Mouse (Mus musculus) embryonic fibroblast, embryonic 13.5 days (primary cell): ENCODE results near the gene Lasp1. TPM values are rescaled to one million over a fixed set of nuclear protein-coding genes. Genes with fewer than 3 reads are reported as not detected.

Experiments
- H3K27ac ChIP-seq: 2 replicates; pipeline ENCODE4 v1.5.1; 2012; ENCODE audit warnings: low read length, control low read depth, inconsistent platforms; ENCODE audit not compliant: insufficient read depth
- H3K4me1 ChIP-seq: 2 replicates; pipeline ENCODE4 v1.6.1; 2011; ENCODE audit warnings: low read length; ENCODE audit not compliant: control insufficient read depth, insufficient read depth
- H3K4me3 ChIP-seq: 2 replicates; pipeline ENCODE4 v1.5.1; 2011; ENCODE audit warnings: mild to moderate bottlenecking, control low read depth, low read length; ENCODE audit not compliant: insufficient read depth
- CTCF ChIP-seq: IDR thresholded peaks from 2 replicates; pipeline ENCODE4 v1.5.1; 2011; ENCODE audit warnings: mild to moderate bottlenecking, control low read depth, low read length, moderate library complexity, borderline replicate concordance; ENCODE audit not compliant: insufficient read depth
- POLR2A ChIP-seq: IDR thresholded peaks from 2 replicates; pipeline ENCODE4 v1.6.1; 2011; ENCODE audit warnings: low read depth, mild to moderate bottlenecking, control low read depth, low read length, moderate library complexity
- polyA plus RNA-seq: library from polyadenylated mRNA; stranded (reverse); fragments of >200 nt; gene quantifications from 2 replicates; pipeline ENCODE4 v1.2.4, GENCODE M21; 2011; ENCODE audit warnings: low read depth; ENCODE audit not compliant: missing spikeins, insufficient read length

Lasp1 gene
- polyA plus RNA-seq: 243 and 284 TPM in 2 replicates

DNA sequence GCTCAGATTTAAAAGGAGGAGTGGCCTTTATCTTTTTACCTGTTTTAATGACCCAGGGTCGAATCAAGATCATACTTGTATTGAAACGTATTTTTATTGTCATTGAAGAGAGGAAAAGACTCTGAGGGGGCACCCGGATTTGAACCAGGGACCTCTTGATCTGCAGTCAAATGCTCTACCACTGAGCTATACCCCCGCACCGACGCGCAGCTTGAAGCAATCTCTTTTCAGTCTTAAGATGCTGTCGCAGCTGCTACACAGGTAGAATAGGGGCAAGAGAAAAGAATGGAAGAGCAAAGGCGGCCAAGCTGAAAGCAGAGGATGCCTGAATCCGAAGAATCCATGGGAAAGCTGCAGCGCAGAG, at the start of gene Lasp1:
Gene Lasp1 (plus strand): TSS at position 219 of the 364 bp plus-strand sequence.
- peak; percentile 47; the same call in 1 of the 2 replicates for TF ChIP-seq POLR2A
- TF ChIP-seq CTCF: no peak

DNA sequence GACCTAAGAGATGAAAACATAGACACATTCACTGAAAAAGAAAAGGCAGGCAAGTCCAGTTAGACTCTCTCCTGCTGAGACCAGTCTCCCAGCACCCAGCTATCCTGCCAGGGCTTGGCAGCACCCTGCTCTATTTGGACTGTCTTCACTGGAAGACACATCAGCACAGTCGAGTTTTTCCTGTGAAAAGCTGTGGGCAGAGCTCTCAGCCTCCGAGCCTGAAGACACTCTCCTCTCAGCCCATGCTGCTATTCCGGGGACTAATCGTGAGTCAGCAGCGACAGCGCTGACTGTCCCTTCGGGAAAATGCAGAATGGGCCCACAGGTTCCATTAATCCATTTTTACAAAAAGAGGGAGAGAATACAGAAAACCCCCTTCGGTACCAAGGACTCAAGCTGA, 45.5 kb upstream of the Lasp1 start:
- Histone ChIP-seq H3K27ac (no peak overlapping the region), H3K4me1 (peaks cover 4% of the 10 kb centered on the region), H3K4me3 (no peak overlapping the region)
- no peak for TF ChIP-seq POLR2A
- TF ChIP-seq CTCF: no peak

More for the DNA sequence above, at the start of gene Lasp1:
- peak within 1 kb of the TSS; percentile 99 for H3K4me3 ChIP-seq
- H3K4me1 ChIP-seq: peaks cover 10% of the 10 kb centered on the region; the same call in 1 of the 2 replicates
- H3K27ac ChIP-seq: peak within 1 kb of the TSS; percentile 99

DNA sequence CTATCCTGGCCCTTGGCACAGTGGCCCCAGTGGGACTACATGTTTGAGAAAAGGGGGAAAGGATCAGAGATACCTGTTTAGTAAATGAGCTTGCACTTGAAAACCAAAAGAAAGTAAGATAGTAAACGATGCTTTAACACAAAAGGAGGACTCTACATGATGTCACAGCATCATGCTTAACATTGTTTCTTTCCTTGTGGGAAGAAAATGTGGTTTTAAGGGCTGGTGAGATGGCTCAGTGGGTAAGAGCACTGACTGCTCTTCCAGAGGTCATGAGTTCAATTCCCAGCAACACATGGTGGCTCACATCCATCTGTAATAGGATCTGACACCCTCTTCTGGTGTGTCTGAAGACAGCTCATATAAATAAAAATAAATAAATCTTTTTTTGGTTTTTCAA, 40.7 kb upstream of the Lasp1 start:
- H3K27ac ChIP-seq: no peak overlapping the region
- H3K4me1 ChIP-seq: no peaks in the 10 kb centered on the region
- H3K4me3 ChIP-seq: no peak overlapping the region
- no peak for TF ChIP-seq CTCF
- no peak for TF ChIP-seq POLR2A

DNA sequence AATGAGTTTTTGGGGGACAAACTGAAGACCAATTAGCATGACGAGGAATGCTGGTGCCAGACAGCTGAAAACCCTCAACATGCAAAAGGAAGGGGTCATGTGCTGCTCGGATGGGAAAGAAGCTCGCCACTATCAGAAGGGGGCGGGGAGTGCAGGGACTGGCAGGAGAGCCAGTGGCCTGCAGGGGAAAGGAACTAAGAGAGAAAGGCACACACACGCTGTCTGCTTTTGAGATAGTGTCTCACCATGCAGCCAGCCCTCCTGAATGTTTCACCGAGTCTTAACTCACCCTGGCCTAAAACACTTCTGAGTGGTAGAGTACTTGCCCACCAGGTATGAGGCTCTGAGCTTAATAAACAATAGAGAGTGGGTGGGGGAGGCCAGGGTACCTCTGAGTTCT, 39.9 kb upstream of the Lasp1 start:
- no peak overlapping the region for H3K4me3 ChIP-seq
- H3K4me1 ChIP-seq: no peaks in the 10 kb centered on the region
- no peak overlapping the region for H3K27ac ChIP-seq
- TF ChIP-seq CTCF (no peak), POLR2A (no peak)

DNA sequence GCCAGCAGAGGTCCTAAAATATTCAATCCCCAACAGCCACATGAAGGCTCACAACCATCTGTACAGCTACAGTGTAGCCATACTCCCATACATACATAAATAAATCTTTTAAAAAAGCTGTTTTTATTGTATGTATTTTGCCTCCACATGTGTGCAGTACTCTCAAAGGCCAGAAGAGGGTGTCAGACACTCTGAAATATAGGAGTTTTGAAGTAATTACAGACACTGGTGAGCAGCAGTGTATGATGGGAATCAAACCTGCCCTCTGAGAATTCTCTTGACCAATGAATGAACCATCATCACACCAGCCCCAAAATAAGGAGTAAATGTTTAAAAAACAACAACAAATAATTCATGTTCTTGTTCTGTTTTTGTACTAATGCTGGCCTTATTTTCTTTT, 37.2 kb upstream of the Lasp1 start:
- Histone ChIP-seq H3K4me1 (no peaks in the 10 kb centered on the region; the same call in 1 of the 2 replicates), H3K27ac (no peak overlapping the region), H3K4me3 (no peak overlapping the region)
- TF ChIP-seq CTCF (no peak), POLR2A (no peak)

DNA sequence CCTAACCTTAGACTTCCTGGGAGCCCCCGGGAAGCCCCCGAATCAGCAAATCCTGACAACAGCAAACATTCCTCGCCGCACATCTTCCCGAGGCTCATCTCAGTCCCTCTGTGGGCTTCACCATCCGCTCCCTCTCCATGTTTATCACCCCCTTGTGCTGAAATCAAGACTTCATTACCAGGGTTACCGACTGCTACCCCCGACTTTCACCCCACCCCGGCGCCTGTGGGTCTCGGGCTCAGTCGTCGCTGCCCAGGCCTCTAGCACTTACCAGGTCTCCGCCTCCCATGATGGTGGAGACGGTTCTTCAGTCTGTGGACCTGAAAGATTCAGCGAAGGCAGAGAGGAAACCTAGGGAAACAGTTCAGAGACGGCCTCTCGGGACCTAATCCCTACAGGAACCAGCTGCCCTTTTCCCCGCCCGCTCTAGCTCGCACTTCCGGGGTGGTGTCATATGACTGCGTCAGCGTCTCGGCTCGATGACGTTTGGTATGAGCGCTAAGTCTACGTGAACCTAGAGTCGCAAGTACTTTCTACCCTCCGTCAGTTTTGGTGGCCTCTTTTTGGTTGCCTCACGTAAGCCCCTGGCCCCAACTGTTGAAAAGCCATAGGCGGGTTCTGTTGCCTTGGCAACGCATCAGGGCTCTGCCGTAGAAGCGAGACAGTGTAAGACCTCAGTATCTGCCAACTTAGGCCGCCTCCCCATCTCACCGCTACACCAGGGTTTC, 32.5 kb upstream of the Lasp1 start, which contains the start of gene Cwc25:
Gene Cwc25 (minus strand): TSS at position 403 of the 728 bp plus-strand sequence.
- peak within 1 kb of the TSS; percentile 92 for H3K4me3 ChIP-seq
- H3K27ac ChIP-seq: peak within 1 kb of the TSS; percentile 84
- no peaks in the 10 kb centered on the region; the same call in 1 of the 2 replicates for H3K4me1 ChIP-seq
- TF ChIP-seq POLR2A (peak; percentile 88), CTCF (no peak)

DNA sequence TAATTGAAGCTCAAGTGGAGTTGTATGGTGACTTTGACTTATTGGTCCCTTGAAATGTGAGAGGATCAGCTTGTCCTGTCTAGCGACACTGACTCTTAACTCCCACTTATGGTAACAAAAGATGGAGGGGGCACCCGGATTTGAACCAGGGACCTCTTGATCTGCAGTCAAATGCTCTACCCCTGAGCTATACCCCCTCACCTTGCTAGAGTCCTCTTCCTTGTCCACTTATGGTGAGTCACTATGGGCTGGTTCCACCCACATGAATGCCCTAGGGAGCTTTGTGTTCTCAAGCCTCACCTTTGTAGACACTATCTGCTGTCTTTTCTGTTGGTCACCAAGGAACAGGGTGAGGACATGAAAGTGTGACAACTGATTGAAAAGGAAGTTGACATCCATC, 29.1 kb upstream of the Lasp1 start:
- Histone ChIP-seq H3K27ac (no peak overlapping the region), H3K4me1 (no peaks in the 10 kb centered on the region; the same call in 1 of the 2 replicates), H3K4me3 (no peak overlapping the region)
- TF ChIP-seq POLR2A (no peak), CTCF (no peak)

DNA sequence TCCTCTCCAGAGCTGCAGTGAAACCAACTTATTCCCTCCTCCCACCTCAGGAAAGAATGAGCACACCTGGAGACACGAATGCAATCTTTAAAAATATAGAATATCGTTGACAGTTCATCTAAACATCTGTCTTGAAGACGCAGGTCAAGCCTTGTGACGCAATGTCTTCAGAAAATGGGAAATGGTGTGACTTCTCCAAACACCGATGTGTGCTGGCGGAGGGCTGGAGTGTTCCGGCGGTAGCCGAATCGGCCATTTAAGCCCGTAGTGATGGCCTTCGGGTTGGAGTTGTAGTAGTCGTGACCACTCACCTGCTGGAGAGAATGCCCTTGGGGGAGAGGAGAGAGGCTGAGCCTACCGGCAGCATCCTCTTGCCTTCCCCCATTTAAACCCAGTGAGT, 27.4 kb upstream of the Lasp1 start:
- H3K4me1 ChIP-seq: no peaks in the 10 kb centered on the region
- no peak for TF ChIP-seq POLR2A
- TF ChIP-seq CTCF: no peak
- H3K4me3 ChIP-seq: no peak overlapping the region
- no peak overlapping the region for H3K27ac ChIP-seq

DNA sequence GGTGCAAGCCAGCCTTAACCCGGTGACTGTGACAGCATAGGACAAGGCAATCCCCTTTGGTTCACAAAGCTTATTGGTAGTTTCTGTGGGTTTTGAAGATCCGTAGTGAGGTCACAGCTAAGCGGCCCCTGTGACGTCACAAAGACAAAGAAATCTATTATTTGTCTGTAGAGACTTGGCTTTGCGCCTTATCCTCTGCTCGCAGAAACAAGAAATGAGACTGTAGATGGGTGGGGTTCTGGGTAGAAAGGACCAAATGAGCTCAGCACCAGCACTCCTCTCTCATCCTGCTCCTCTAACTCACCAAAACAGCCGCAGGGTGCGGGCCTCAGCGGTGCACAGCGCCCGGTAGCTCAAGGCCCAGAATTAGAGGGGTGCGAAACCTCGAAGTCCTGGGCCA, 23.6 kb upstream of the Lasp1 start:
- no peak overlapping the region for H3K27ac ChIP-seq
- TF ChIP-seq CTCF (no peak), POLR2A (no peak)
- no peak overlapping the region for H3K4me3 ChIP-seq
- H3K4me1 ChIP-seq: peaks cover 3% of the 10 kb centered on the region; the same call in 1 of the 2 replicates

DNA sequence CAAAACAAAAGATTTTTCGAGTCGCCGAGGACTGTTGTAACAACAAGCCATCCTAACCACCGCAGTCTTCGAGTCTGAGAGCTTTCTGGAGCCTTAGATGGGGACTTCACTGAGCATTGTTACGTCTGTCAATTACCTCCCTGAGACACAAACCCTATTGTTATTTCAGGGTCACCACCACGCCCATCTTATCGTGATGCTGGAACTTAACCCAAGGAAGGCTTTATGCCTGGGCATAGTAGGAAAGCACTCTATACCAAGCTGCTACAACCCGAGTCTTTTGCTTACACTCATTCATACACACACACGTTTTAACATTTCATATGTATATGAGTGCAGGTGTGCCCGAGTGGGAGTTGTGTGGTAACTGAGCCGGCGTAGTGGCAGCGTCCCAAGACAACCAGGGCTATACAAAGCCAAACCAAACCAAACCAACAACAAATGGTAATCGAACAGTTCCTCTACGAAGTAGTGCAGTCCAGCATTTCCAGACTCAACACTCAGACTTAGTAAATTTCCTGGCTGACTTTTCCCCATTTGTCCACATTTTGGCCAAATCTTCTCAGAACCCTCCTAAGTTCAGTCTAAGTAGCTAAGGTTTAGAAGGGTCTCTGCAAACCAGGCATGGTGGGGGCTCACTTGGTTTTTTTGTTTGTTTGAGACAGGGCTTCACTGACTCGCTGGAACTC, 22.8 kb upstream of the Lasp1 start, which contains the start of gene 1700001P01Rik:
Gene 1700001P01Rik (minus strand): TSS at position 111 of the 689 bp plus-strand sequence.
- Histone ChIP-seq H3K4me1 (peaks cover 6% of the 10 kb centered on the region; the same call in 1 of the 2 replicates), H3K4me3 (no peak within 1 kb of the TSS), H3K27ac (no peak within 1 kb of the TSS)
- TF ChIP-seq CTCF: no peak
- TF ChIP-seq POLR2A: 0 out of 2 replicates have a peak, but pooled peaks have one; percentile 30
